Mouse (Mus musculus) bone marrow macrophage, adult 2 months (primary cell): ENCODE results near the gene Orm3.

Experiments used
- CTCF ChIP-seq: IDR thresholded peaks from 2 replicates; pipeline ENCODE4 v1.5.1; 2012; ENCODE audit warnings: low read depth, mild to moderate bottlenecking, low read length, moderate library complexity
- POLR2A ChIP-seq: IDR thresholded peaks from 2 replicates; pipeline ENCODE4 v1.6.1; 2012; ENCODE audit warnings: mild to moderate bottlenecking, low read depth, low read length, borderline replicate concordance

GRCm38 (mm10) chr4:63377483-63377882 lies 21.5 kb downstream of the Orm3 start:
- TF ChIP-seq CTCF (no peak), POLR2A (no peak)
